Mouse (Mus musculus) adrenal gland, adult 8-10 months (tissue): ENCODE data around the gene Ube2h. TPM values are rescaled to one million over a fixed set of nuclear protein-coding genes. Genes with fewer than 3 reads are reported as not detected.

Source experiments
- microRNA-seq, 2 experiments: library from miRNA; unstranded; fragments of <30 nt; microRNA quantifications; one replicate each; pipeline ENCODE4 v1.2.0; 2022
- total RNA-seq, 4 experiments: library from RNA; stranded (reverse); gene quantifications; 2 replicates each; pipeline ENCODE4 v1.2.4; 2022

Ube2h gene
- total RNA-seq, 4 experiments from 2014 or later = 97.5 to 131 (median 112) TPM

Small RNAs within 50 kb of the gene (microRNA-seq; reads per million reads assigned to microRNA genes)
- 161 to 730 reads per million in 2 experiments for gene Mir182
- 121 to 637 reads per million in 2 experiments for gene Mir183
- 7.9 to 15.6 reads per million in 2 experiments for gene Mir96

Other genes with a start within 250 kb of the Ube2h start
- 10 to 100 TPM; 22.0 to 23.9 (median 22.7) TPM for gene Zc3hc1, start 86.5 kb upstream of the Ube2h start, total RNA-seq
- 10 to 100 TPM; 76.8 to 85.9 (median 84.7) TPM for gene Klhdc10, start 97.3 kb upstream of the Ube2h start, total RNA-seq
- gene Tmem209, start 205.2 kb upstream of the Ube2h start, total RNA-seq = 10 to 100 TPM; 24.4 to 32.6 (median 28.6) TPM
- under 1 TPM in 3 of 4 experiments, not detected in 1; 0.24 to 0.92 (median 0.35) TPM for gene Ssmem1, start 205.3 kb upstream of the Ube2h start, total RNA-seq
- gene Cpa2, start 237.0 kb upstream of the Ube2h start, total RNA-seq = 1 to 10 TPM in 3 of 4 experiments, under 1 TPM in 1; 0.64 to 3.3 (median 1.0) TPM